Mouse (Mus musculus): ENCODE measurements at regions not wholly inside any gene's neighbourhood (a gene's known extent, or its start where the extent isn't known, plus 50 kb on each side); places are given as distances from the start of the nearest gene placed in this dataset.
A peak's percentile ranks its signal among the peaks of the same experiment; 100 is the strongest.
"Not testable (repeated sequence)": the region's sequence is repeated elsewhere in the genome, so short reads cannot be mapped to it uniquely, and the experiment has no call there.

DNA sequence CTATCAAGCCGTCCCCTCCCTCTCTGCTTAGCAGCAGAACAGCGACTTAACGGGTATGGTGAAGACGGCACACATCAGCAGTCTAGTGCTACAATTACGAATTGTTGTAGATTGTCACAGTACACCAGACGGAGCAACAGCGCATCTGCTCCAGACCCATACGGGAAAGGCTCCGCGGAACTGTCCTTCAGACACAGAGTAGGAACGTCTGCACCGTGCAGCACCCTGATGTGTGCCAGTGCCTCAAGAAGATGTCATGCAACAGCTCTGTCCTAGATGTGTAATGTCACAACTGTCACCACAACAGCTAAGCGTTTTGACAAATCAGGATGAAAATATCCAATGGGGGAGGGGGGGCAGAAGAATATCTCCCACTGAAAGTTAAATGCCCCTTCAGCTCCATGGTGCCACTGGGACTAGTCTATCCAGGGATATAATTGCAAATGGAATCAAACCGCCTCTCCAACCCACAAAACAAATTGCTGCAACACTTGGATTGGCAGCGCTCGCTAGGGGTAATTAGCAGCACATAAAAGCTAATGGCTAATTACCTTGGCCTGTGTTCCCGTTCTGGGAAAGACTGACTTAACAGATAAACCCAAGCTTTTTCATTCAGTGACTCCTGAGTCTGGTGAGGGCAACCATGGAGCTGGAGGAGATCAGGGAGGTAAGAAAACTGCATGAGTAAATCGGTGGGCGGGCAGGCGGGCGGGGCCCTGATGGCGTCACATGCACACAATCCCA lies 472.6 kb downstream of the Zfp704 start:
- no peak for ATAC-seq (ENCODE audit: poor library complexity, severe bottlenecking)

DNA sequence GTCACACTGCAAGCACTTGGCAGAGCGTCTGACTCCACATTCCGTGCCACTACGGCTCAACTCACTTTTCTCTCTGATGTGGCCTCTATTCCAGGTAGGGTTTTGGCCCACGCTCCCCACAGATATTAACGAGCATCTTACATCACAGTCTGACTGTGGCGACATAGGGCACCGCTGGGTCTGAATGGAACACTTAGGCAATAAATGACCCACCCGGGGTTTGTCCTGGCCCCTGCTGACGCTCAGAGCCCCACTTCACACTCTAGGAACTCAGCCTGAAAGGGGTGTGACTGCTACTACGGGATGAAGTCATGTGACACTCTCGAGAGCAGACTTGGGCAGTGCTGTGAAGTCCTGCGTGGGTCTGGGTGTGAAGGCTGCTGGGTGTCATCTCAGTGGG lies 475.9 kb downstream of the Zfp704 start:
- ATAC-seq (ENCODE audit: poor library complexity, severe bottlenecking) = peak; percentile 18; the same call in 1 of the 2 replicates

DNA sequence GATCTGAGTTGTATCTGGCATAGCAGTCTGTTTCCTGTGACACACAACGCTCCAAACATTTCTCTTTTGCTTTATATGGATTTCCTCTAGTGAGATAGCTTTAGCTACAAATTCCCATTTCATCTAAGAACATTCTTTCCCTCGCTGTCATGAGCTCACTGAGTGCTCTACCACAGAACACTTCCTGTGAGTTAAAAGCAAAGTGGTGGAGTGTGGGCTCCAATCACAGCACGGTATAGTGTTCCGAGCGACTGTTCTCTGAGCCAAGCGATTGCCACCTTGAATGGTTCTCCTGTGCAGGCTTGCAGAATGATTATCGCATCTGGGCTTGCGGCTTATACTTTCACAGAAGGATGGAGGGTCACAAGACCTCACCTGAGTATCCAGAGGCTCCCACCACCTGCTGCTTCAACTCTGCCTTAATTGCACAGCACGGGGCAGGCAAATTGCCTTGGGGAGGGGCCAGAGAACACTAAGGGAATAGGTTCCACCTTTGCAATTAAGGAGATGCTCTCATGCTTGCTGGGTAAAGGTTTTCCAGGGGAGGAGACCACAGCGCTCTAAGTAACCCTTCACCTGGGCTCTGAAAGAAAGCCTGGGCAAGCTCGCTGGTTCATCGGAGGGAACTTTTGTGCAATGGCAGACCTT lies 477.7 kb downstream of the Zfp704 start:
- ATAC-seq (ENCODE audit: poor library complexity, severe bottlenecking) = no peak

DNA sequence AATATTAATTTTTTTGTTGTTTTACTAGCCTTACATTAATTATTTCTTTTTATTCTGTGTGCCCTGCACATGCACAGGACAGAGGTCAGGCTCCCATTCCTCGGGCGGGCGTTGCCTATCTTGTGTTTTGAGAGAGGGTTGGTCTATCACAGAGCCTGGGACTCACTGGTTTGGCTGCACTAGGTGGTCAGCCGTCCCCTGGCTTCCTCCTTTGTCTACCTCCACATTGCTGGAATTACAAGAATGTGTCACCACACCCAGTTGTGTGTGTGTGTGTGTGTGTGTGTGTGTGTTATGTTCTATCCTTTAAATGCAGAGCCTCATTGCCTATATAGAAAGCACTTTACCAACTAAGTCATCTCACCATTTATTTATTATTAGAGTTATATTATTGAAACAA lies 478.5 kb downstream of the Zfp704 start:
- no peak for ATAC-seq (ENCODE audit: poor library complexity, severe bottlenecking)

DNA sequence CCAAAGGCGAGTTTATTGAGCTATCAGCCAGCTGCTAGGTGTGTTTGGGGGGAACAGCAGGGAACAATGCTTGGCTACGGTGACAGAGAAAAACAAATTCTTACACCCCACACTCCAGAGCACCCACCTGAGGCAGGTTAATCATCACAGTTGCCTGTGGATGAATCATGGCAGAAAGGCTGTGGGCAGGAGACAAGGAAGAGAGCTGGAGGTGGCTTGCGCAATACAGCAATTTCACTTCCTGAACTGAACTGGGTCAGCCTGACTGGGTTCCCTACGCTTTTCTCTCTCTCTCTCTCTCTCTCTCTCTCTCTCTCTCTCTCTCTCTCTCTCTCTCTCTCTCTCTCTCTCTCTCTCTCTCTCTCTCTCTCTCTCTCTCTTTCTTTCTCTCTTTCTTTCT lies 481.5 kb downstream of the Zfp704 start:
- ATAC-seq (ENCODE audit: poor library complexity, severe bottlenecking) = peak; percentile 89

DNA sequence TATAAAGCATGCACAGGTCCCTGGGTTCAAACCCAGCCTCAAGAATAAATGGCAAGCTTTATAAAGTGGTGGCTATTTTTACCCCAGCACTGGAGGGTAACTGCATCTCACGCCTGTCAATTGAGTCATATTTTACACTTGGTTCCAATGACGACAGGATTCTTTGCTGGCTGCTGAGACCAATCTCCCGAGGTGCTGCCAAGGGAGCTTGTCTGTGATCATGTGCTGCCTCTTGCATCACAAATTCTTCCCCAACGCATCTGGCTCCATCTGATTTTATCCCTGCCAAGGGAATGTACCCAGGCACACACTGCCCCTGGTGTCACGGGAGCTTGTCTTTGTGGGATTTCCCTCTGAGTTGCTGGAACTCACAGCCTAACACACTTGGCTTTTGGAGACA lies 486.8 kb downstream of the Zfp704 start:
- ATAC-seq (ENCODE audit: poor library complexity, severe bottlenecking) = no peak

DNA sequence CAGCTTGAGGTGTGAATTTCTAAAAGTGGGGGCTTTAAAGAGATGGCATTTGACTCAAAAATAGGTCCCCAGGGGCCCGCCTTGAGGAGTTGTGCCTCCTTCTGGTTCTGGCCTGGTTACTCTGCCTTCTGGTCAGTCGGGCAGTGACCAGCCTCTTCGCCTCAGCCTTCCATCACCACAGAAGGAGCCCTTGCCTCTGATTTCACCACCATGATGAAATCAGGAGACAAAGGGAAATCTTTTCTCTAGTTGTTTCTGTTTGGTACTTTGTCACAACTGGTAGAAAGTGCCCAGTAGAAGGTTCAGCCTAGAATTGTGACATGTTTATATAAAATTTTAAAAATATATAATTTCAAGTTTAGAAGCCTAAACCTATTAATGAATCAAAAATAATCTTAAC lies 492.0 kb downstream of the Zfp704 start:
- no peak for ATAC-seq (ENCODE audit: poor library complexity, severe bottlenecking)

DNA sequence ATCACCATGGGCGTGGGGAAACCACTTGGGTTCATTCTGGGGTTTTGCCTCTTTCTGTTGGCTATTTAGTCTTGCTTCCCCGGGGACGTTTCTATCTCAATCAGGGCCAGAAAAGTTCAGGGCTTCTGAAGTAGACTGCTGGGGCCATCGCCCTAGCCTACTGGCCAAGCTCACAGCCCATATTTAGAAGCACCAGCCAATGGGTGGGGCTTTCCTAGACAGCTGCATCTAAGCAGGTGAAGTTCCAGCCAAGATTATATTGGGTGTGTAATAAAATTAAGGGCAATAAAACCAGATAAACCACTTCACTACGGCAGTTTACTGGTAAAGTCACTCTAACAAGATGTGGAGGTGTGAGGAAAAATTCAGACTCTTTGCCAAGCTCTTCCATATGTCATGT lies 496.5 kb downstream of the Zfp704 start:
- no peak for ATAC-seq (ENCODE audit: poor library complexity, severe bottlenecking)

DNA sequence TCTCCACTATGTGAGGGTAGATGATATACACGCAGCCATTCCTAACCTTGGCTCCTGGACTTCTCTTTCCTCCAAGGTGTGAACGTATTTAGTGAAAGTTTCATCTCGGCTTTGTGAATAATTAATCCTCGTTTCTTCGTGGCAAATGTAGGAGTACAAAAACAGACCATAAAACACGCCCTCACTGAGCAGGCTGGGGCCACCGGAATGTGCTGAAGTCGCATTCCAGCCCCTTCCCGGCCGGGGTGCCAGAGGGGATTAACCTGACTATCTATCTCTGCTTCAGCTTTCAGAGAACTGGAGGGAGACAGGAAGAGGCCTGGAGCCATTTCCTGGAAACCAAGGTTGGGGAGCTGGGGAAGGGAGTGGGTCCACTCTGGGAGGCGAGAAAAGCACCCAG lies 499.1 kb downstream of the Zfp704 start:
- no peak for ATAC-seq (ENCODE audit: poor library complexity, severe bottlenecking)

DNA sequence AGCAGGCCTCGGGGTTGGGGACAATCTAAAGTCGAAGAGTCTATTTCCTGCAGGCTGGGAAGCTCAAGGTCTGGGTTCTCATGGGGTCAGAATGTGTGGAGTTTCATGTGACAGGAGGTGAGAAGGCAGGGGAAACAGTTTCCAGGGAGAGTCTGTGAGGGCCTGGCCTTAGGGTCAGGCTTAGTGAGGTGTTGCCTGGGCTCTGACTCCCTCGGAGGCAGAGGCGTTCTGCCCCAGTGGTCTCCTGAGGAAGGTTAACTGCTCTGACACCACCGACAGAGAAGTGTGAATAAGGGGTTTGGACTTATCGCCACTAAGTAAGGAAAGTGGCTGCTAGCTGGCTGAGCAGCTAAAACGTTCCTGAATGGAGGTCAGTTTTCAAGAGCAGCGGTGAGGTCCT lies 499.9 kb downstream of the Zfp704 start:
- no peak for ATAC-seq (ENCODE audit: poor library complexity, severe bottlenecking)

DNA sequence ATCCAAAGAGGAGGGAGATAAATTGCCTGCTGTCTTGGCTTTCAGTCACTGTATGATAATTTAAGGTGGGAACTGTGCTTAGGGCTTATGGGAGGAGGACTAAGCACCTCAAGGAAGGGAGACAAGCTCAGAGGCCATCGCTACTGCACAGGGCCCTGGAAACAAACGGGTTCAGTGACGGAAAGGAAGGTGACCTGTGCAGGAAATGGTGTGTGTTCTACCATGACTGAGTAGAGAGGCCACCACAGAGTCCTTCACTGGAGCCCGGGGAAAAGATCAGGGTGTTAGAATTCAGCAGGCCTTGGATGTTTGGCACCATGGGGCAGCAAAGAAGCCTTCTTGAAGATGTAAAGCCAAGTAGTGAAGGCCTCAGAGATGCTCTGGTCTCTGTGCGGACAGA lies 500.4 kb downstream of the Zfp704 start:
- ATAC-seq (ENCODE audit: poor library complexity, severe bottlenecking) = no peak

DNA sequence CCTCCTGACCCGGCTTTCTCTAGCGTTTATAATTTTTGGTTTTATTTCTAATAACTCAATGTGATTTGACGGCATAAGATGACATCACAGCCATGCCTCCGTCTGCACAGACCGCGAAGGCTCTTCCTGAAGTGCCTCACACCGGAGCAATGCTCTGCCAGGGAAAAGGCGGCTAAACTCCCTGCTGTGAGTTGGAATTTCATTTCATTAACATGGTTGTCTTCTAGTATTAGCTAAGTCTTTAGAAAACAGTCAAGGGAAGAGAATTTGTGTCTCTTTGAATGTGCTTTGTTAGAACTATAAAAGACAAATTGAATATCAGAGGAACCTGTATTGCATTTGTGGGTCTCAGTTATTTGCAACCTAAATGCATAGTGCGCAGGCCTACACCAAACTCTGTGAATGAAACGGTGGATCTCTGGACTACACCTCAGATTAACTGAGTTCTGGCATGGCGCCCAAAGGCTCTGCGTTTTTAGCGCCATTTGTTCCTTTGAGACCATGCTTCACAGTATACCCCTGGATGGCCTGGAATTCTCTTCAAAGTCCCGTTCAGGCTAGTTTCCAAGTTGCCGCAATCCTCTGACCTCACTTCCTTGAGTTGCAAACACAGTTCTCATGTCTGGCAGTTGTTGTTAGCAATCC lies 502.0 kb downstream of the Zfp704 start:
- no peak for ATAC-seq (ENCODE audit: poor library complexity, severe bottlenecking)

DNA sequence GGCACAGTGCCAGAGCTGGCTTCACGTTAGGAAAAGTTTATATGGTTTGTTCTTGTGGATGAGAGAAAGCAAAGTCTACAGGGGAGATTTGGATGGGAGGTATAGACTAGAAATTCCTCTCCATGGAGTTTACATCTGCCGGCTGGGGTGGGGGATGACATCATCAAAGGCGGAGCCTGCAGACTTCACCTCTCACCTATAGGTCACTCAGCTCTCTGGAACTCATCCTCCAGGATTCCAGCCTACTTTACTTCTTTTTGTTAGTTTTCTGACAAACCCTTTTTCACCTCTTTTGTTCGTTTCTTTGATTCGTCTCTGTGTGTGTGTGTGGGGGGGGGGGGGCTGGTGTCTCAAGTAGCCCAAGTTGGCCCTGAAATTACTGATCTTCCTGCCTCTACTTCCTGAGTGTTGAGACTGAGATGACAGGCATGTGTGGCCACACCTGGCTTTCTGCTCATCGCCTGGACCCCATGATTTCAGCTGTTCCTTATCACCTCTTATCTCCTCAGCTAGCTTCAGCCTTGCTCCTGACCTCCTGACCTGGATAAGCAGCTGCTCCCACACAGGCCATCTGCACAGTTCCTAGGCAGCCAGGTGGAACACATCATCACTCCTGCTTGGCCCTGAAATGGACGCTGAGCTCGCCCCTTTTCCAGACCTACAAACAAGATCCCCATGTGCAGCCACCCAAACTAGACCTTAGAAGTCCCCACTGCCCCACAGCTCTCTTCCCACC lies 504.5 kb downstream of the Zfp704 start:
- ATAC-seq (ENCODE audit: poor library complexity, severe bottlenecking) = no peak

DNA sequence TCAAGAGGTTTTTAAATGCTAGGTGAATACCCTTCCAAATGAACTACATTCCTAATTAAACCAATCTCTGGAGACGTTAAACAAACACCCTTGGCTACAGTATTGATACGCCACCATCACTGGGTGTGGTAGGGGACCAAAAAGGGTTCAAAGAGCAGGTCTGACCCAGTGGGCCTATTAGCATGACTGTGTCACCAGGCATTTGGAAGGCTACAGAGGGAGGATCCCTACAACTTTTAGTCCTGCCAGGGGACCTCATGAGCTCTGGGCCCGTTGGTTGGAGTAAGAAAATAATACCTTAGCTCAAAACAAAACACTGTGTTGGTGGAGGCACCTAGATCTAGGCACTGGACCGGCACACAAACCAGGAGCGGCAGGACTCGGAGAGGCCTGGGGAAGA lies 506.4 kb downstream of the Zfp704 start:
- no peak for ATAC-seq (ENCODE audit: poor library complexity, severe bottlenecking)

DNA sequence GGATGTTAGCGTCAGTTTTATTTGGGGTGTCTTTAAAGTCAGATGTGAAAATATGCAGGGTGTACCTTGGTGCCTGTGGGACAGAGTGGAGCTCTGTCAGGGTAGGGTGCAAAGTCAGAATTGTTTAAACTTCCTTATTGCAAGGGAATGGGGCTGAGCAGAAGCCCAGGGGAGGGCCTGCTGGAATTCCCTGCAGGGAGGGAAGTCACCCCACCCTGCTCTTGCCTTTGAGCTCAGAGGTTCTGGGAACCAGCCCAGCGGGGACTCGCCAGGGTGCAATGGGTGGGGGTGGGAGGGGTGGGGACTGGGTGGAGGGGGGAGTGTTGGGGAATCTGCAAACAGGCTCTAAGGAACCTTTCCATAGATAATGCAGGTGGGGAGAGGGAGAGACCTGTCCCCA lies 508.6 kb downstream of the Zfp704 start:
- no peak for ATAC-seq (ENCODE audit: poor library complexity, severe bottlenecking)

DNA sequence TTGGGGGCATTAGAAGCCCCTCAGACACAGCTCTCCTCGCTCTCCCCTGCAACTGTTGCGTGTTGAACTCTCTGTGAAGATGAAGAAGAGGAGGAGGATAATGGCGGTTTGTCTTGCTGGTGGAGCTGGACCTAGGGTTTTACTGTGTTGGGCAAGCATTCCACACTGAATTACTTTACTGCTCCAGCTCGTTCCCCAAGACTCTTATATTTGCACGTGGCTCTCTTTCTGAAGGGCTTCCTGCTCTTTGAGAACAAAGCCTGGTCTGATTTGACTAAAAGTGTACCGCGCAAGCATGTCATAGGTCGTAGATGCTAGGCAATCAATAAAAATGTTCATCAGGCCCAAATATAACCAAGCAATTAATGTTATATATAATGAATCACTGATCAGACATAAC lies 509.1 kb downstream of the Zfp704 start:
- ATAC-seq (ENCODE audit: poor library complexity, severe bottlenecking) = no peak

DNA sequence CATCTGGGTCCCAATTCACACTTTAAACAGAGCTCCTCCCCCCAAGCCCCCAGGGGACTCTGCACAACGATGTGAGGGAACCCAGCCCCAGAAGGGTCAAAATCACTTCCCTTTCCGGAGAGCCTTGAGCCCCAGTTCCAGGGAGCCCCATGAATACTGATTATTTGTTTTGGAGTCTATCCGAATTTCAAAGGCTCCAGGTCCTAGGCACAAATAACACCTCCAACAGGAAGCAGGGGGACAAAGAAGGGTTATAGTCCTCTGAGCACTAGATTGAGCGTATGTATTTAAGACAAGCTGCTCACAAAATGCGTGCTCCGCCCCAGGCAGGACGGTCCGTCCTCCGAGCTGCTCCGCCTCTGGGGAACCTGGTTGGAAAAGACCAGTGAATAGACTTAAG lies 511.4 kb downstream of the Zfp704 start:
- ATAC-seq (ENCODE audit: poor library complexity, severe bottlenecking) = no peak

DNA sequence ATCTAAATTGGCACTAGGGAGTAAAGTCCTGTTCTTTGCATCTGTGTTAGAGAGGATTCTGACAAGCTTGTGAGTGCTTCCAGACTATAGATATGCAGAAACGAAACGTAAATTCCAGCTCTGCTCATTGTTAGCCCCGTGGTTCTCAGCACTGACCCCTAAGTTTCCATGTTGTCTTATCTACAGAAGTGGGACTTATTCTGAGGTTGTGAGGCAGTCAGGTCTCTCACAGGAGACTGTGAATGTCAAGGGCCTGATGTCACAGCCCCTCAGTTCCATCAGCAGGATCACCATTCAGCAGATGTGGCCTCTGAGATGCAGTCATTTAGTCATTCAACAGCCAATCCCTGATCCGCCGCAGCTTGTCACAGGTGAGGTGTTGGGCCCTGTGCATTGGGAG lies 525.8 kb downstream of the Zfp704 start:
- ATAC-seq (ENCODE audit: poor library complexity, severe bottlenecking) = no peak

DNA sequence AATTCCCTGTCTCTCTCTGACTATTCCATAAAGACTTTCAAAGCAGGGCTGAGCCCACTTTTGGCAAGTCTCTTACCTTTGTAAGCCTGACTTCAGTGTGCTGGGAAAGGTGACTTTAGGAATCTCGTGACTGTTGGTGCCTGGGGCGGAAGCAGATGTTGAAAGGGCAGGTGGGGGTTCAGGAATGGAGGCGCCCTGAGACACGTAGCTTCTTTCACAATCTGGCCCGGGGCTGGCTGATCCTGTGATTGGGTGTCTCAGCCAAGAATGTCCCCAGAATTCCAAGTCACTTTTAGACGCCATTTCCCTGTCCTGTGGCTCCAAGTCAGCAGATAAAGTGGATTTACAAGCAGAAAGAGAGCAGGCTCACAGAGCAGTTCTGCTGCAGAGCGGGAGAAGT lies 527.8 kb downstream of the Zfp704 start:
- ATAC-seq (ENCODE audit: poor library complexity, severe bottlenecking) = no peak

DNA sequence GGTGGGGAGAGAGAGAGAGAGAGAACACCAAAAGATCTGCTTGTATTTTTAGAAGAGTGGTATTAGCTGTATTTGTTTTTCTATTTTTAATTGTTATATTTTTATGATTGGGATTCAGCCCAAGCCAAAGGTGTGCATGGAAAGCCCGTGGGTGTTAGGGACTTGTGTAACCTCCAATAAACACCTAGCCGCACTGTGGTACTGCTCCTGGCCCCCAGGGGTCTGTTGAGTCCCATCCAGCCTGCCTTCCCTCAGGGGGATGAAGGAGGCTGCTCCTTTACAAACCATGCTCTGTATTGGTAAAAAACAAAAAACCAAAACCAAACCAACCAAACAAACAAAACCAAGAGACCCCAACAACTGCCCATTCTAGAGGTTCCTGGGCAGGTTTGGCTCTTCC lies 531.7 kb downstream of the Zfp704 start:
- no peak for ATAC-seq (ENCODE audit: poor library complexity, severe bottlenecking)

DNA sequence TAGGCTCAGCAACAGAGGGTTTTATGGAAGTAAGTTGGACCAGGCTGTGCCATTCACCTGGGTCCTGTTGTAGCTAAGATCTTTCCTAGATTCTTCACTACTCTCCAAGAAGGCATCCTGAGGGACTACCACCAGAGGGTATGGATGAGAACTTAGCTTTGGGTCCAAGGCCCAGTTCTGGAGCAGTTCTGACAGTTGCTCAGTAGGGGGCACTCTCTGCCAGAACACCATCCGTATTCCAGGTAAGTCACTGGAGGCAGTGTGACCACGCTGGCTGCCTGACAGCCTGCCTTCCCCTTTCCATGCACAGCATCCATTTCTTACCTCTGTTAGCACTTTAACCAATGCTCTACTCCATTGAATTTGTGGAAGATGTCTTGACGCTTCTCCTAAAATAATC lies 533.2 kb downstream of the Zfp704 start:
- peak; percentile 87 for ATAC-seq (ENCODE audit: poor library complexity, severe bottlenecking)

DNA sequence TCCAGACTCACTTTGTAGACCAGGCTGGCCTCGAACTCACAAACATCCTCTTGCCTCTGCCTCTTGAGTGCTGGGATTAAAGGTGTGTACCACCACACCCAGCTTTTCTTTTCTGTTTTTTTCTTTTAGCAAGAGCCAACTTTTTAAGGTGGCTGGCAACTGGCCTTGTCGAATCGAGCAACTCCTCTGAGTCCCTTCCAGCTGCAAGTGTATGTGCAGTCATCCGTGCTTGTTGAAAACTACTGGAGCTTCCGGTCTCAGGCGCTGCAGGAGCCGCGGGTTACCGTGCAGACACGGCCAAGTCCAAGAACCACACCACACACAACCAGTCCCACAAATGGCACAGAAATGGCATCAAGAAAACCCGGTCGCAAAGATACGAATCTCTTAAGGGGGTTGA lies 537.4 kb downstream of the Zfp704 start:
- not testable (repeated sequence) for ATAC-seq (ENCODE audit: poor library complexity, severe bottlenecking)
